Mouse (Mus musculus) embryo, embryonic 11 days (tissue): ENCODE results near the gene Psmg1.

Experiments used
- DNase-seq: peaks from one replicate; pipeline ENCODE4 v3.0.0-alpha.2; 2015

The Psmg1 gene

DNA sequence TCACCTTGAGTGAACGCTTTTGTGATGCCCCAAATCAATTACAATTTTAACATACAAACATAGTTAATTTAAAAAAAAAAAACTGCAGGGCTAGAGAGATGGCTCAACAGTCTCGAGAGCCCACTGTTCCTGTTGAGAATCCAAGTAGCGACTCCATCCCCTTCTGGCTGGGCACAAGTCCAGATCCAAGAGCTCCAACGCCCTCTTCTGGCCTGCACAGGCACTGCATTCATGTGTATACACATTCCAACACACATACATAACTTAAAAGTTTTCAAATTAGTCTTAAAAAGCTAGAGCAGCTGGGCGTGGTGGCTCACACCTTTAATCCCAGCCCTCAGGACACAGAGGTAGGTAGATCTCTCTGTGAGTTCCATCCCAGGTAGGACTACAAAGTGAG lies 34.1 kb downstream of the Psmg1 start:
- no peak for DNase-seq

DNA sequence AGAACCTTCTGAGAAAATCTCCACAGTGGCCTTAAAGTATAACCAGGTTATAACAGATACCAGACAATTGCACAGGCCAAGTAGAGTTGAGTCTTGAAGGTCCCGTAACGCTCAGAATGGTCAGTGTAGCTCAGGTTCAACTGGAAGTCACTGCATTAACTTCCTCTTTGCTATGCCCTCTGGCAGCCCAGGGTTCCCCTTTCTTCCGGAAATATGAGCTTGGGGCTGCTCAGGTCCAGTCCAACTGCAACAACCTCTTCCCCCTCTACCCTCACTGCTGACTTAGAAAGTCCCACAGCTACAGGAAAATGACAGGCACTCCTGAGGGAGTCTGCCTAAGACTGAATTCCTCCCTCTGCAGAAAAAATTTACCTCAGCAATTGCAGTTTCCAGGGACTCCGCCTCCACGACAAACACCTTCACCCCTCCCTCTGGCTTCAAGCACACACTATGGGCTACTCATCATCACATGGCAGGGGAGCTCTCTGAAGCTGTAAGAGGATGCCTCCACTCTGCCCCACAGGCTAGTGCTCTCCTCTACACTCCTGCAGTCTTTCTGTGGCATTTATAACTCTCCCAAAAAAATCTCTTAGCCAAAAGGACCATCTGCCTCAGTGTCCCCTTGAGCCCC lies 34.9 kb downstream of the Psmg1 start:
- no peak for DNase-seq

GRCm38 (mm10) chr16:95954341-95954740 lies 36.4 kb downstream of the Psmg1 start:
- no peak for DNase-seq

- DNase-seq = no peak
Observed at GRCm38 (mm10) chr16:95953159-95953650, 37.6 kb downstream of the Psmg1 start.

DNA sequence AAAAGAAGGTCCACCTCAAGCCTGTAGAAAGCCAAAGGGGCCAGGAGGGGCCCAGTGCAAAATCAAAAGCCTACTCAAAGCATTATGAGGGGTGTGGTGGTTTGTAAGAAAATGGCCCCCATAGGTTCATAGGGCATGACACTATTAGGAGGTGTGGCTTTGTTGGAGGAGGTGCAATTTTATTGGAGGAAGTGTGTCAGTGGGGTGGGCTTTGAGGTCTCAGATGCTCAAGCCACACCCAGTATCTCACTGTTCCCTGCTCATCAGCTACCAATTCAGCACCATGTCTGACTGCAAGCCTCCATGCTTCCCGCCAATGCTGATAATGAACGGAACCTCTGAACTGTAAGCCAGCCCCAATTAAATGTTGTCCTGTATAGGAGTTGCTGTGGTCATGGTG lies 39.3 kb downstream of the Psmg1 start:
- DNase-seq = no peak

DNA sequence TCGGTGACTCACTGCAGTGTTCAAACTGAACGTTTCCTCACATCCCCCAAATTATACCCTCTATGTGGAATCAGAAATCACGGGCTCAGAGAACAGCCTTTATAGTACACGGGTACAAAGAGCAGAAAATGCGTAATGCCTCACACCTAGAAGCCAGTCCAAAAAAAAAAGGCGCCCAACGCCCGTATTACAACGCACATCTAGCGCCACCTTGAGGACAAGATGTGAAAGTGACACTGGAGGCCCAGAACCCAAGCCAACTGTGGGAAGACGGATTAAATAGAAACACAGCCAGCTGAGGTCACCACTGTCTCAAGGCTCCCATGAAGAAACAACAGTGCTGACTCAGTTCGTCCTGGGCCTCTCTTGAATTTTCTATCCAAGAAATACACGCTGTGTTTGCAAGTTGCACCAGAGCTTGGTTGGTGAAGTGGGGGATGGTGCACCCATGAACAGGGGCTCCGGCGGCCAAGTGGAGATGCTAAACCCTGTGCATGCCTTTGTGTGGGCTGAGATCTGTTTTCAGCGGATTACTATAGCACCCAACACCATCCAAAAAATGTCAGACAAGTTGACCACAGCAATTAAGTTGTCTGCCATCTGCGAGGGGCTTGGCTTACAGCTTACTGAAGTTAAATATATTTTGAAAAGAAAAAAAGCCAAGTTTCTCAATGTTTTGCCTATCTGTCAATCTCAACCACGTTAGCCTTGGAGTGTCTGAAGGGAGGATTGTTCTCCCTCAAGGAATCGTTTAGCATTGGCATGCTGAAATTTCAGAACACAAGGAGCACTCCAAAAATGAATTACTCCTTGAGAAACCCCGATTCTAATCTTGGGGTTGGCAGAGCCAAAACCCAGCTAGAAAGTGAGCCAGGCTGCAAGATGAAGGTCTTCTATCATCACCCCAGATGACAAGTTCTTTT lies 45.1 kb downstream of the Psmg1 start:
- peak; percentile 88 for DNase-seq

DNA sequence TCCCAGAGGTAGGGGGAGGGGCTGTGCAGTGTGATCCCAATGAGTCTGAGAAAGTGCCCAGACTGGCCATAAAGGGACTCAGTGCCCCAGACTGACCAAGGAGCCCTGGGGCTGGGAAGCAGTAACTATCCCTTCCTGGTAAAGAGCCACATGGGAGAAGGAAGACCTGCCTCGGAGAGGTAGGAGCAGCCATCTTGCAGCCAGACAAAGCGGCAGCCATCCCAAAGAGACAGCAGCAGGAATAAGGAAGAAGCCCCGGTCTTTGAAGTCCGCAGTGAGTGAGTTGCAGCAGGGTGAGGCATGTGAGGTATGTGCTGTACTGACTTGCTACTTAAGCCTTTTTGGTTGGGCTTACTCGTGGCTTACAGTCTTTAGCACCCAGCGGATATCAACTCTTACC lies 47.6 kb downstream of the Psmg1 start:
- no peak for DNase-seq

DNA sequence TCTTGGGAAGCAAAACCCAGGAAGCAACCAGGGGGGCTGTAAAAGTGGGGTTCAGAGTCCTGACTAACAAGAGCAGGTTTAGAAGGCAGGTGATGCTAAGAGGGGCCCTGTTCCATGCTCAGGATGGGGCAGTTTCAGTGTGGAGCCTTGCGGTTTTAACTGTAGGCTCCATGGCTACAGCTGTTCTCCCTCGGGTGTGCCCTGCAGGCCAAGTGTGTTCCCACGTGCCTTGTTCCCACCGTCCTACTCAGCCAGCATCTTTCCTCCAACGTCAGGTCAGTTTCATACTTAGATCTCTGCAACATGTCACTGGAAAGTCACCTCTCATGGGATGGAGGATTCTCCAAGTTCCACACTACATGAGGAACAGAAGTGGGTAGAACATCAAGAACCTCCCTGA lies 49.2 kb downstream of the Psmg1 start:
- no peak for DNase-seq

GRCm38 (mm10) chr16:95935495-95935961 lies 55.2 kb downstream of the Psmg1 start:
- DNase-seq = peak; percentile 70

DNA sequence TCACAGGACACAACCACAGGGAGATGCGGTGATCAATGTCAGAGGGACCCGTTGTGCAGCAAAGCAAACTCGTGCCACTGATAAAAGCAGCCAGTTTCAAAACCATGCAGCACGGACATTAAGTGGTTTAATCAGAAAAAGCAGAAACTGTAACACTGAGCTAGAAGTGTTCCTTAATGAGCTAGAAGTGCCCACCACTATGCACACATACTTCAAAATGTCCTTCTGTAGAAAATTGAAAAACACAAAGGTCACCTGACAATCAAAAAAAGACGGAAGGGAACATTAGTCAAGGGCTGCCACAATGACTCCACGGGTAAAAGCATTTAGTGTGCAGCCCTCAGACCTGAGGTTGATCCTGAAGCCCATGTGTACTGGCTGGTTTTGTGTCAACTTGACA lies 57.9 kb downstream of the Psmg1 start:
- no peak for DNase-seq

GRCm38 (mm10) chr16:95931509-95931908 lies 59.3 kb downstream of the Psmg1 start:
- DNase-seq = no peak
